Mouse (Mus musculus) urinary bladder, postnatal 4 days (tissue): ENCODE data around the gene Kcnc3.

Experiments
- DNase-seq, 2 experiments: peaks; one replicate each; pipeline ENCODE4 v3.0.0; 2021 to 2022; ENCODE audit warnings: low spot score in 2 of 2

Gene Kcnc3

DNA sequence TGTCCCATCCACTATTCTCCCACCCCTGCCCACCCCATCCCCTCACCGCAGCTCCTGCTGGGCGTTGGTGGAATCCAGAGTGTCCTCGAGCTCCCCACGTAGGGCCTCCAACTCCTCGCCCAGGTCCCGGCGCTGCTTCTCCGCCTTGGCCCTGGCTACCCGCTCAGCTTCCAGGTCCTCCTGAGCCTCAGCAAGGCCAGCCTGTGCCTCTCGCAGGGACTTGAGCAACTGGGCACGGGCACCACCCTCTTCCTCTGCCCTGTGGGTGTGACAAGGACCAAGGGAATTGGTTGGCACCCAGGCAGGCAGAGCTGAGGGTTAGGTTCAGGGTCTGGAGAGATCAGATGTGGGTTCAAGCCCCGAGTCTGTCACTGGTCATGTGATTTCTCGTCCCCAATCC, 36.5 kb downstream of the Kcnc3 start:
- DNase-seq = no peak

GRCm38 (mm10) chr7:44628402-44629034, 38.1 kb downstream of the Kcnc3 start:
- no peak for DNase-seq

- no peak for DNase-seq
Observed at GRCm38 (mm10) chr7:44630437-44630836, 40.0 kb downstream of the Kcnc3 start.

DNA sequence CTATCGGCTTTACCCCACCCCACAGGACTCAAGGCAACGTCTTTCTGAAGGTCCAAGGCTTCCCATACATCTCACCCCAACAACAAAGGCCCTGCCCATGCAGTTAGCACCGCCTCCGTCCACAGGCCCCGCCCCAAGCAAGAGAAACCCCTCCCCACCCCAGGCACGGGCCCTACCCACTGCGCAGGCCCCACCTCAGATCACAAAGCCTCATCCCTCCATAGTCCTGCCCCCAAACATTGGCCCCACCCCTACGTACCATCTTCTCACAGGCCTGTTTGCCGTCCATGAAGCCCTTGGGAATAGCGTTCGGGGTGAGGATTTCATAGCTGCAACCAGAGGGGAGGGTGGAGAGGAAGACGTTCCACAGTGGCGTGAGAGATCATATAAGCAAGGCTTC, 42.2 kb downstream of the Kcnc3 start:
- DNase-seq = no peak

GRCm38 (mm10) chr7:44633407-44633806, 42.9 kb downstream of the Kcnc3 start:
- no peak for DNase-seq

DNA sequence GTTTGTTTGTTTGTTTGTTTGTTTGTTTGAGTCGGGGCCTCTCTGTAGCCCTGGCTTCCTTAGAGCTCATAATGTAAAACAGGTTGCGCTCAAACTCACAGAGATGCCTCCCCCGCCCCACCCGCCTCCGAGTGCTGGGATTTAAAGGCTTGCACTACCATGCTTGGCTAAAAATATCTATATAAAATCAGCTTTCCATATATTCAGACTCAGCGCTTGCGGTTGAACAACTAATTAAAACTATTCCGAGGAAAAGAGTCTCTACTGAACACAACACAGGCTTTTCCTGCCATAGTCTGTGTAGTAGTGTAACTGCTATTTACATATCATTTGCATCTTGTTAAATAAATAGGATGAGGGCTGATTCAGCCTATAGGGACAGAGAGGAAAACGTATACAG, 46.2 kb downstream of the Kcnc3 start:
- no peak for DNase-seq

DNA sequence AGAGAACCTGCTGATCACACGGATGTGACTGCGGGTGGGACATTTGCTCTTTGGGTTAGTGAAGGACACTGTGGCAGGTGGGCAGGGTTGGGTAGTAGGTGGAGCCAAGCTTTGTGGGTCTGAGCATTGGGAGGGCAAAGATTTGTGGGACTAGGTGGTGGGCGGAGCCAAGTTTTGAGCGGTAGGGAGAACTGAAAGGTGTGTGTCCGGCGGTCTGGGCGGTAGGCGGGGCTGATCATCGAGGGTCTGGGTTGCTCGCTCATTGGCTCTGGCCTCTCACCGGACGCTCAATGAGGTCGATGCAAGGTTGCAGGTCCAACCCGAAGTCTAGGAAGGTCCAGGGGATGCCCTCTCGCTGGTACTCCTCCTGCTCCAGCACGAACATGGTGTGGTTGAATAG, 48.2 kb downstream of the Kcnc3 start:
- DNase-seq = no peak

DNA sequence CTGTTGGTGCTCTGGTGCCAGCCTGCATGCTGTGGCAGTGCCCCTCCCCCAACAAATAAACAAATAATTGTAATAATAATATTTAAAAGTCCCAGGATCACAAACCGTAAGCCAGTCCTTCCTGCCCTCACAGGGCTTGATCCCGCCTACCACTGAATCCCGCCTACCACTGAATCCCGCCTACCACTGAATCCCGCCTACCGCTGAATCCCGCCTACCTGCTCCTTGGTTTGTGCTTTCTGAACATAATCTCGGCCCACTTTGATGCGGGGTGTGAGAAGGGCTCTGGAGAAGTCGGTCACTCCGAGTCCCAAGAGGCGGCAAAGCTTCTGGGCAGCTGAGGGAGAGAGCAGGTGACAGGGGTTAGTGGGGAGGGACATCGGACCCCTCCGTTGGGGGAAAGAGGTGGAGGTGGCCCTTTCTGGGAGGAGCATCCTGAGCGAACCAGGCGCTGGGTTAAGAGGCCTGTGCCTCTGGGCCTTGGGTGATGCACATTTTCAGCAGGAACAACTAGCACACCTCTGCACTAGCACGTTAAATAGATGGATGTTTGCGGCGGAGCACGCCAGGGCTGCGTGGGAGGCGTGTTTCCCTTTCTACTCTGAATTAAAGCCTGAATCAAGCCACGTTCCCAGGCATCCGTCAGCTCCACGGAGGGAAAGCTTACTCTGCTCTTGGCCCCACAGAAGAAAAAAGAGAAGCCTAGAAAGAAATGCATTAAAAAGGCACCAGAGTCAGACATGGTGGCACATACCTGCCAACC, 50.6 kb downstream of the Kcnc3 start:
- DNase-seq = no peak

- no peak for DNase-seq
Observed at GRCm38 (mm10) chr7:44641887-44642286, 51.4 kb downstream of the Kcnc3 start.

GRCm38 (mm10) chr7:44645256-44645655, 54.8 kb downstream of the Kcnc3 start:
- no peak for DNase-seq

DNA sequence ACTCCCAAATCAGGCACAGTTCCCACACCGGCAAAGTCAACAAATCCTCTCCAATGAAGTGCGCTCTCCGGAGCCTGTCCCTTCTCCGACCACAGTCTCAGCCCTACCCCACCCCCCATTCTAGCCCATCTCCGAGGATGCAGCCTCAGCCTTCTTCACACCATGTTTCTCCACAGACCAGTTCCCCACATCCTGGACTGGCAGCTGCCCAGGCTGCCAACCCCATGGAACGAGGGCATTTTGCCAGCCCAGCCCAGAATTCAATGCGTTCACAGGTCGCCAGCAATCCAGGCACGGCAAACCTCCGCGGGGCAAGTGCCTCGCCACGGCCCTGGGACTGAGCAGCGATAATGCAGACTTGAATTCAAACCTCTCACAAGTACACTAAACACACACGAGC, 55.5 kb downstream of the Kcnc3 start:
- DNase-seq = no peak

DNA sequence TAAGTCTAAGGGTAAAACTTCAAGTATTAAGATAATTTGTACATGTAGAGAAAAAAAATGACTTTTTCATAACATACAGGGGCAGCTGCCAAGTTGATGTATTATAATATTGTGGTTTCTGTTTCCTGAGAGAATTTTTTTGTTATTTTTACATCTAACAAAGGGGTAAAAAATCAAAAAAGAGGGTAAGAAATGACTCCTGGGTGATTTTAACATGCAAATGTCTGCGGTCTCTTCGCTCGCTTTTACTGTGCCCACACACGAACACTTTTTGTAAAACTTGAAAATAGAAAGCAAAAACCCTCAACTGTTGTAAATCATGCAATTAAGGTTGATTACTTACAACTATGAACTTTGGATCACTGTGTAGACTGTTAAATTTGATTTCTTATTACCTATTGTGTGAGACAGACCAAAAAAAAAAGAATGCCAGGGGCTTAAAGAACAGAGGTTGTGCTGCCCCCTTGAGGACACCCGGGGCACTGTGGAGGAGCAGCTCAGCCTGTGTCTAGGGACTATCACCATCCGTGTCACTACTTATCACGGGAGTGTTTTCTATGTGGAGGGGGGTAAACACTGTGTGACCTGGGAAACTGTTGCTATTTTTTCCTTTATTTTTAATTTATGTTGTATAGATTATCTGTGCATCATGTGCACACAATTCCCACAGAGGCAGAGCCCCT, 56.7 kb downstream of the Kcnc3 start:
- DNase-seq = no peak

DNA sequence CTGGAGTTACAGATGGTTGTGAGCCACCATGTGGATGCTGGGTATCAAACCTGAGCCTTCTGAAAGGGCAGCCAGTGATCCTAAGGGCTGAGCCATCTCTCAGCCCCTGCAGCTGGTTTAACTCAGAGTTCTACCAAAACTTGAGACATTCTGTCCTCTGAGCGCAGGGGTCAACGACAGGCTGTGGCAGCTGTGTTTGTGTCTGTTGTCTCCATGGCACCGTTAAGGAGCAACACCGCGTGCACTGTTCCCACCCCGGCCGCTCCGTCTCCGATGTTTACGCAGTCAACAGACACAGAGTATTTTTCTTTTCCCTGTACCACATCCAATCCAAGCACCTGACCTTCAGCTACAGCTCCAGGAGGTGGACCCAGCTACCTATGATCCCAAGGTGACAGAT, 57.3 kb downstream of the Kcnc3 start:
- DNase-seq = no peak

- DNase-seq = no peak
Observed at GRCm38 (mm10) chr7:44649094-44649610, 58.7 kb downstream of the Kcnc3 start.

GRCm38 (mm10) chr7:44649990-44650389, 59.5 kb downstream of the Kcnc3 start:
- no peak for DNase-seq

- DNase-seq = no peak
Observed at GRCm38 (mm10) chr7:44651416-44651815, 61.0 kb downstream of the Kcnc3 start.

- DNase-seq = no peak
Observed at GRCm38 (mm10) chr7:44653773-44654172, 63.3 kb downstream of the Kcnc3 start.
